Mouse (Mus musculus): ENCODE data around the gene Gm45902.

The Gm45902 gene

GRCm38 (mm10) chr2:3512552-3513454, at the start of gene Gm45902, which contains the start of the genes Hspa14 and Cdnf:
TSS of gene Gm45902 (minus strand) at chr2:3512790.
TSS of gene Hspa14 (minus strand) at chr2:3512814.
TSS of gene Cdnf (plus strand) at chr2:3513030.
- peak; percentile 98 for DNase-seq (ENCODE audit: low read depth, low spot score)

DNA sequence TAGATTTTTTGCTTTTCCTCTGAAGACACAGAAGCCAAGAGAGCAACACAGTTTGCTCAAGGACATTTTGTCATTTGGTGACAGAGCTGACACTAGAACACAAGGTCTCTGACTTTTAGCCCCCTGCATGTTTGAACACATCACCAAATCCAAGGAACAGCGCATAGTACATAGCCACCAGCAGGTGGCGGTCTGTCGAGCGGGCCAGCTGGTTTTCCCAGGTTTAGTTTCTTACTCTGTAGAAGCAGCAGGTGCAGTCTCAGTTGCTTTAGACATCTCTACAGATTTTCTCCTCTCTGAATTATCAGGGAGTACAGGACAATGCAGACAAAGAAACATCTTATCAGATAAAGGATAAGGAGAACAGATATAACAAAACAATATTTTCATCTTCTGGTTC, 34.0 kb upstream of the Gm45902 start:
- peak; percentile 71 for DNase-seq (ENCODE audit: low read depth, low spot score)

GRCm38 (mm10) chr2:3546055-3546454, 33.5 kb upstream of the Gm45902 start:
- DNase-seq (ENCODE audit: low read depth, low spot score), result no peak

DNA sequence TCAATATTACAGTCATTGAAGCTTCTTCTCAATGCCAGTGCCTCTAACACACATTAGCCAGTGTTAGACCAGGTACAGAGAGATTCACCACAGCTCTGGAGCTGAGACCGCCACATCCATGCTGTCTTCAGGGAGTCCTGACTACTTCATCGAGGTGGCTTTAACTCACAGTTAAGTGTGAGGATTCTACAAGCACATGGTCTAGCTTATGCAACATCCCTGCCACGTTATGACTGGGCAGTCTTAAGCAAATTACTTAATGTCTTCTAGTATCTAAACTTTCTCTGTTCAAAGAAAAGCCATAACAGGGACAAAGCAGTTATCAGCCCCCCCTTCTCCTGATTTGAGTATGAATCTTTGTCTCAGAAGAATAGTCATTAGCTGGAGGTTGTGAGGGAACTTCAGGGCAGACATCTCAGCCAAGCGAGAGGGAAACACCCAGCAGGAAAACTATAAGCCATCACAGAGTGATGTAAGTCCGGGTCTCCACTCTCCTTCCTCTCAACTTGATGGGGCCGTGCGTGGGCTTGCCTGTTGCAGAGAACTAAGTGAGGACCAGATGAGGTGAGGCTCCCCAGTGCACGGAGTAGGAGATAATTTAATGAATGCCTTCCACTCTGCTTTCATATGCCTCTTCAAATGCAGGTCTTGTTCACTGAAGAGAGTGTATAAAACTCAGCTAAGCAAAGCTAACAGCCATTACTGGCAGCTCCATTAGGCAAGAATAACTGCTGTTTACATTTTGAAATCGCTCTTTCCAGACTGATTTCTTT, 28.9 kb upstream of the Gm45902 start:
- no peak for DNase-seq (ENCODE audit: low read depth, low spot score)

- no peak for DNase-seq (ENCODE audit: low read depth, low spot score)
Observed at GRCm38 (mm10) chr2:3526288-3526687, 13.7 kb upstream of the Gm45902 start.

DNA sequence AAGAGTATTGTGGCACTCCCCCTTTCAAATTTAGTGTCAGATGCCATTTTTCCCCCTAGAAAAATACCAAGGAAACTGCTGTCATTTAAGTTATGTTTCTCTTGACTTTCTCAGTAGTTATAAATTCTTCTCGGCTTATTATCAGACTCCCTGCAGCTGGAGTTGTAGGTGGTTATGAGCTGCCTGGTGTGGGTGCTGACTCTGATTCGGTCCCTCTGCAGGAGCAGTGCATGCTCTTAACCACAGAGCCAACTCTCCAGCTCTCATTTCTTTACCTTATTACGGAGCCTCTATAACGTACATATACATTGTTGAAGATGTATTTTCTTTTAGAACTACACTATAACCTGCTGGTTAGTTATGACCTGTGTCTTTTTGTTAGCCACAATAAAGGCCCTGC, 10.0 kb upstream of the Gm45902 start:
- no peak for DNase-seq (ENCODE audit: low read depth, low spot score)

DNA sequence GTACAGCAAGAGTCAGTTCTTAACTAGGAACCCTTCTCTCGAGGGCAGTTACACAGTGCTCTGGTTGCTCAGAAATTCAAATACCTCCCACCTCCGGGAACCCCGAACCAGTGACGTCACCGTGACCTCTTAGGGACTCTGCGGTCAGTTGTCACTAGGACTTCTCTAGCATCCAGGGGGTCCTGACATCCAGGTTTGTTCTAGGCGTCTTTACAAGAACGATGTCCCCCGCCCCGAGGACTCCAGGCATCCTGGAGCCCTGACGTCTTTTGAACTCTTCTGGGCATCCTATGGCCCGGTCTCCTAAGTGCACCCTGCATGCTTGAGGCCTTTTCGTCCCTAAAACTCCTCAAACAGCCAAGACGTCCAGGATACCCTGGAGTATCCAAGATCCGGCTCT, 514 bp downstream of the Gm45902 start:
- DNase-seq (ENCODE audit: low read depth, low spot score), result peak; percentile 40

- no peak for DNase-seq (ENCODE audit: low read depth, low spot score)
Observed at GRCm38 (mm10) chr2:3500886-3501285, 11.7 kb downstream of the Gm45902 start.

GRCm38 (mm10) chr2:3499543-3499942, 13.0 kb downstream of the Gm45902 start:
- DNase-seq (ENCODE audit: low read depth, low spot score), result no peak

- no peak for DNase-seq (ENCODE audit: low read depth, low spot score)
Observed at GRCm38 (mm10) chr2:3493833-3494409, 18.7 kb downstream of the Gm45902 start.

DNA sequence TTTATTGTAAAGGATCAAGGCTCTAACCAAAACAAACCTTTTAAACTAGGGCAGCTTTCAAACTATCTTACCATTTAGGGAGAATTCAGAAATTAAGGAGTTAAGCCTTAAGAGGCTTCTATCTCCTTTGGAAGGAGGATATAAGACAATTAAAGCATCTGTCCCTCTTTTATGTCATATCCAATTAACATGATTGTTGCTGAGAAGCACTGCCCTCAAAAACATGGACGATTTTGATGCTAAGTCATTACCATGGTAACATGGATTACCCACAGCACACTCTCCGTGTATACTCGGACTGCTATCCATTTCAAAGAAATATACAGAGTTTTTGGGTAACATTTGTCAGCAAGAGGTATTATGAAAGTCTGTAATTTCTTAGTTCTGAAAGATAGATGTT, 22.8 kb downstream of the Gm45902 start:
- no peak for DNase-seq (ENCODE audit: low read depth, low spot score)

DNA sequence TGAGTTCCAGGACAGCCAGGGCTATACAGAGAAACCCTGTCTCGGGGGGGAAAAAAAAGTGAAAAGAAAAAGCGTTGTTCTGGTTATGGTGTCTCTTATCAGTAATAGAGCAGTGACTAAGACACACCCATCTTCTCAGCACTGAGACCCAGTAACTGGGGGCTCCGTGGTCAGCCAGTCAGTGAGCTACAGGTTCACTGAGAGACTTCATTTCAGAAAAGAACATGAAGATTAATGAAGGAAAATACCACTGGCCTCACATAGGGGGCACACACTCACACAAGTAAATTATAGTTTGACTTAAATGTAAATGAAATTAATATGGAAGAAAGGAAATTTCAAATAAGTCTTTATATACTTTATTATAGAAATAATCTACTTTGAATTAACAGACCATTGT, 32.4 kb downstream of the Gm45902 start:
- DNase-seq (ENCODE audit: low read depth, low spot score), result no peak

DNA sequence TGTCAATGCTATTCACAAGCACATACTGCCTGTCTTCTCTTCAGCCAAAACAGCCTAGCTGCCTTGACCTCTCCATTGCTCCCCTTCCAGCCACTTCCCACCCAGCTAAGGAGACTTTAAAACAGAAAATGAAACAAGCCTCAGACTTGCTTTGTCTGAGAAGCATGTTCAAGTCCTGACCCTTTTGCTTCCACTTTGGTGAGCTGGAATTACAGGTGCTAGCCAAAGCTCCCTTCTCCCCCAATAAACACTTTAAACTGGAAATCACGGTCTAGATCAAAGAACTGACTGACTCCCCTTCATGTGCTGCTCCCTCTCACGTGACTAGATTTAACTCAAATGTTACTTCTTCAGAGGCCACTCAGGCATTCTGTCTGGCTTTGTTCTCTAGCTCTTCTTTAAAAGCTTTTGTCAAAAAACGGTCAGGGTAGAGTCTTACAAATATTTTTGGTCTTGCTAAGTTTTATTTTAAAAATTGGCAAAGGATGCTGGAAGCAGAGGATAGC, 36.8 kb downstream of the Gm45902 start:
- no peak for DNase-seq (ENCODE audit: low read depth, low spot score)

- peak; percentile 89 for DNase-seq (ENCODE audit: low read depth, low spot score)
Observed at GRCm38 (mm10) chr2:3474861-3475283, 37.7 kb downstream of the Gm45902 start, which contains the start of gene Suv39h2. TSS of gene Suv39h2 (minus strand) at chr2:3475031.

DNA sequence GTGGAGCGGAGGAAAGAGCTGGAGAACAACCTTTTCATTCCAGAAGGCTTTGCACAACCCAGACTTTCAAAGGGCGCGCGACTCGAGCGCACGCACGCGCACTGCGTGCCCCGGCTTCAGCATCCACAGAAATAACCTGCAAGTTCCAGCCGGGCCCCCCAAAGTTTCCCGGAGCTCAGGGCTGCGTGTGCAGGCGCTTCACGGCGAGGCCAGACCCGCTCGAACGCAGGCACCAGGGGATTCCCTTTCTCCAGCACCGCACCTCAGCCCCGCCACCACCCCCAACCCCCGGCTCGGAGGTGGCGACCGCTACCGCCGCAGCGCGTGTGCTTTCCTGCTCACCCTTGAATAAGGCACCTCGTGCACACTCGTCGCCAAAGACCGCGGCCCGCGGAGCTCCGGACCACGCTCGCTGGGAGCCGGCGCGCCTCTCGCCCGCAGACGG, 38.2 kb downstream of the Gm45902 start:
- DNase-seq (ENCODE audit: low read depth, low spot score), result peak; percentile 82

- no peak for DNase-seq (ENCODE audit: low read depth, low spot score)
Observed at GRCm38 (mm10) chr2:3473891-3474290, 38.7 kb downstream of the Gm45902 start.

GRCm38 (mm10) chr2:3456590-3456989, 56.0 kb downstream of the Gm45902 start:
- peak; percentile 16 for DNase-seq (ENCODE audit: low read depth, low spot score)
